Mouse (Mus musculus) subcutaneous adipose tissue, adult 2 months (tissue): ENCODE measurements around the gene Tmem147. TPM values are rescaled to one million over a fixed set of nuclear protein-coding genes. Genes with fewer than 3 reads are reported as not detected.

Source experiments
- polyA plus RNA-seq: library from polyadenylated mRNA; depleted of rRNA; stranded (reverse); fragments of >200 nt; gene quantifications from 2 replicates; pipeline ENCODE4 v1.2.3, GENCODE M21; 2012; ENCODE audit warnings: low replicate concordance; rRNA removed

Gene Tmem147
- 254 and 273 TPM in 2 replicates for polyA plus RNA-seq

DNA sequence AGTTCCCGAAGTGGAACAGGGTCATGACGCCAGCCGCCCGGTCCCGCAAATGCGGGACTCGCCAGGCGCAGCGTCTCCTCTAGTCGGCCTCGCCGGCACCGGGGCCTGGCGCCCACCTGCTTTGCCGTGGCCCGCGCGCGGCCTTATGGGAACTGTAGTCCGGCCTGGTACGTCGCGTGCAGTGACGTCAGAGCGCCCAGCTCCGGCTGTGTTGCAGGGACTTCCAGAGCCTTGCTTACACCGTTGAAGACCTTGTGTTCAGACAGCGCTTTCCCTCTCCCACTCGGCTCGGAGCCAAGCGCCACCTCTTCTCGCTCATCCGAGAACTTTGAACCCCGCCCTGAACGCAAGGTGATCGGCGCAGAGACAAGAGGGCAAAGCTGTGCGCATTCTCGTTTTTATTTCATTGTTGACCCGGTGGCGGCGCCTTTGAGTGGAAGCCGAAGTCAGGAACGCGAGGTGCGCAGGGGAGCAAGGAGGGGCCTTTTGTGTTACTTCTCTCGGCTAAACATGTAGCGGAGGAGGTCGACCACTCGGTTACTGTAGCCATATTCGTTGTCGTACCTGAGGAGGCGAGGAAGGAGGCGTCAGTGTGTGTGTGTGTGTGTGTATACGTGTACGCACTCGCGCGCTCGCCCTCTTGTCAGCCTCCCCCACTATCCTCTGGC lies at the start of gene Tmem147:
Gene Tmem147 (minus strand): TSS at position 145 of the 668 bp plus-strand sequence.

DNA sequence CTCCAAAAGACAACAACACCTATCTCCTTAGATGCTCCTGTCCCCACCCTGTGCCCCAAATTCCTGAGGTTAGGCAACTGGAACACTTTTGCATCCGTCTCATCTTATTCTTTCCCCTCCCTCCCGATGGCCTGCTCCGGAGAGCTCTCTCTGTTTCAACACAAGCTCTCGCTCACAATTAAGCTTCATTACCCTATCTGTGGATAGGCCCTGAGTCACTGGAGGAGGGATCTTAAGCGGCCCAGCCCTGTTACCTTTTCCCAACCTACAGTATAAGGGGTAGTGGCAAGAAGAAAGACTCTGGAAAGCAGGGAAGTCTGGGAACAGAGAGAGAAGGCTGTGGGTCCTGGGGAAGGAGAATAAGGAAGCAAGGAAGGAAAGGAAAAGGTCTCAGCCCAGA lies 34.1 kb upstream of the Tmem147 start, which contains the start of gene Dmkn:
Gene Dmkn (plus strand): TSS at position 301 of the 400 bp plus-strand sequence.

DNA sequence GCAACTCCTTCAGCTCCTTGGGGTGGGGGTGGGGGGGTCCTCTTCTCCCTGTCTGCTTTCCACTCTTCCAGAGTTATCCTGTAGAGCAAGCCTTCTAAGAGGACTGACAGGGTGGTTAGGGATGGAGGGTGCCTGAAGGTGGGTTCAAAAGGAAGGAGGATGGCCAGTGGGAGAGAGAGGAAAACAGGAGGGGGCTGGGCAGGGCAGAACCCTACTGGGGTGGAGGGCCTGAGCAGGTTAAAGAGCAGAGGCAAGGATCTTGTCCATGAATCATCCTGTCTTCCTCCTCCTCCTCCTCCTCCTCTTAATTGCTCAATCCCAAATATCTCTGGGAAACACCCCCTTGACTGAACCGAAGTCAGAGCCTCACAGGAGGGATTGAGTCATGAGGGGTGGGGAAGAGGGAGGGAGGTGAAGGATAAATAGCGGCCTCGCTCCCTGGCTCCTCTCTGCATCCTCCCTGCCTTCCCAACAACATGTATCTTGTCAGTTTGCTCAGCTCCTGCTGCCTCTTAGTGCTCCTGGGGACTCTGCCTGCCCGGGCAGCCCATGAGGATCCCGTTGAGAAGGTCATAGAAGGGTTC lies 21.8 kb upstream of the Tmem147 start, which contains the start of gene Sbsn:
Gene Sbsn (plus strand): TSS at position 386 of the 584 bp plus-strand sequence.

DNA sequence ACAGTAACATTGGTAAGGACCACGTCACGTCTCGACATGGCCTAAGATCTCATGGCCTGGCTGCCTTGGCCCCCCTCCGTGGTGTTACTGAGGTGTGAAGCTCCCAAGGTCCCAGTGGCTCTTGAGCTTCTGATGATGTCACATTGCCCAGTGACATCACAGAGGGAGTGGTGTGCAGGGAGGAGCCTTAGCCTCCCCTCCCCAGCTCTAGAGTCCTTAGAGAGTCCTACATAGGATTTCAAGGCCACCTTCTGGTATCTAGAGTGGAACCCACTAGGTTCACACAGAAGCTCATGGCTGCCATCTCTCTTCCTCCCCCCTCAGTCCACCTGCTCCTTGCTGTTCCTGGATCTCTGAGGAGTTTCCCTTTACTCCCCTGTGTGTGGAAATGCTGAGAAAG lies 14.3 kb upstream of the Tmem147 start, which contains the start of gene Gapdhs:
Gene Gapdhs (minus strand): TSS at position 65 of the 400 bp plus-strand sequence.

DNA sequence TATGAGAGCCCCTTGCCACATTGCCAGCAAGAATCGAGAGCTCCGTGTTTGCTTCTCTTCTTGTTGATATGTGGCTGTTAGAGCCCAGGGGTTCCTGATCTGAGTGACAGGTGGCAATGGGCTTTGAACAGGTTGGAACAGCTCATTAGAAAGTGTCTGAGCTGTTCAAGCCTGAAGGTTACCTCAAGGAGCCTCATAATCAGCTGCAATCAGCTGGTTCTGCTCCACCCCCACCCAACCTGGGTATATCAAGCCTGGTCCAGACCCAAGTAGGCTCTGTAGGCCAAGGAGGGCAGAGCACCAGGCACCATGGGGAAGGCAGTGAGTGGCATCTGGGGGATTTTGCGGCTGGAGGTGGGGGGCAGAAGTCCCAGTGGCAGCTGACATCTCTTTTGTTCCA lies 17.4 kb downstream of the Tmem147 start, which contains the start of gene Atp4a:
Gene Atp4a (plus strand): TSS at position 268 of the 400 bp plus-strand sequence.

DNA sequence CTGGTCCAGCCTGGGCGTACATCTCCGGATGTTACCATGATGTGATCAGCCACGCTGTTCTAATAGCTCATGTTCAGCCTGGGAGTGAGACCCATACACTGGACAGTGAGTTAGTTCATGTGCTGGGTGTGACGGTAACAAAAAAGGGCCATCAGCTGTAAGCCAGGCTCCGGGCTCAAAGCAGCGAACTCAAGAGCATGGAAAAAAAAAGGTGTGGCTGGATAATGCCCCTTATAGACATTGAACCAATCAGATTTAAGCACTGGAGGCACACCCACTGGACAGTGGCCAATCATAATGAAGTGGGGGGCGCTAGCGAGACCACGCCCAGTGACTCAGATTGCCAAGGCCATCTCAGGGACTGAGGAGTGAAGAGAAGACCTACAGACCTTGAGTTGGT lies 30.8 kb downstream of the Tmem147 start, which contains the start of gene 2200002J24Rik:
Gene 2200002J24Rik (plus strand): TSS at position 338 of the 400 bp plus-strand sequence.

Other genes with a start within 250 kb of the Tmem147 start
- gene Prodh2, start 235.9 kb downstream of the Tmem147 start, polyA plus RNA-seq, result not detected in 2 replicates
- 7.3 and 17.1 TPM in 2 replicates for gene Arhgap33, start 194.5 kb downstream of the Tmem147 start, polyA plus RNA-seq
- 65.4 and 90.8 TPM in 2 replicates for gene Hspb6, start 177.4 kb downstream of the Tmem147 start, polyA plus RNA-seq
- 4.1 and 17.2 TPM in 2 replicates for gene Proser3, start 177.2 kb downstream of the Tmem147 start, polyA plus RNA-seq
- 32.9 and 36.6 TPM in 2 replicates for gene Lin37, start 169.7 kb downstream of the Tmem147 start, polyA plus RNA-seq
- gene U2af1l4, start 166.2 kb downstream of the Tmem147 start, polyA plus RNA-seq, result 56.7 and 69.3 TPM in 2 replicates
- 1.4 and 3.1 TPM in 2 replicates for gene Gm49396, start 166.2 kb downstream of the Tmem147 start, polyA plus RNA-seq
- 135 and 167 TPM in 2 replicates for gene Psenen, start 165.9 kb downstream of the Tmem147 start, polyA plus RNA-seq
- 3.8 and 6.8 TPM in 2 replicates for gene Igflr1, start 164.1 kb downstream of the Tmem147 start, polyA plus RNA-seq
- gene Kmt2b, start 140.8 kb downstream of the Tmem147 start, polyA plus RNA-seq, result 35.0 and 59.6 TPM in 2 replicates
- gene Zbtb32, start 130.6 kb downstream of the Tmem147 start, polyA plus RNA-seq, result 0.92 and 1.1 TPM in 2 replicates
- gene Upk1a, start 116.7 kb downstream of the Tmem147 start, polyA plus RNA-seq, result 2.8 and 21.0 TPM in 2 replicates
- 647 and 1,156 TPM in 2 replicates for gene Cox6b1, start 103.4 kb downstream of the Tmem147 start, polyA plus RNA-seq
- not detected in 2 replicates for gene Etv2, start 93.7 kb downstream of the Tmem147 start, polyA plus RNA-seq
- gene Rbm42, start 79.2 kb downstream of the Tmem147 start, polyA plus RNA-seq, result 47.6 and 62.6 TPM in 2 replicates
- 11.8 and 17.8 TPM in 2 replicates for gene Haus5, start 64.5 kb downstream of the Tmem147 start, polyA plus RNA-seq
- not detected in 2 replicates for gene Pmis2, start 57.9 kb downstream of the Tmem147 start, polyA plus RNA-seq
- gene 2200002J24Rik, start 30.6 kb downstream of the Tmem147 start, polyA plus RNA-seq, result not detected in 2 replicates
- gene Atp4a, start 17.3 kb downstream of the Tmem147 start, polyA plus RNA-seq, result 0.39 TPM in 1 of 2 replicates, not detected in the other
- gene Gapdhs, start 14.1 kb upstream of the Tmem147 start, polyA plus RNA-seq, result not detected in 2 replicates
- gene Sbsn, start 21.9 kb upstream of the Tmem147 start, polyA plus RNA-seq, result 10.8 and 36.4 TPM in 2 replicates
- 8.6 and 10.7 TPM in 2 replicates for gene Dmkn, start 34.2 kb upstream of the Tmem147 start, polyA plus RNA-seq
- 0.51 and 2.0 TPM in 2 replicates for gene Krtdap, start 58.4 kb upstream of the Tmem147 start, polyA plus RNA-seq
- gene Ffar2, start 94.2 kb upstream of the Tmem147 start, polyA plus RNA-seq, result 27.4 and 105 TPM in 2 replicates
- gene Ffar3, start 126.6 kb upstream of the Tmem147 start, polyA plus RNA-seq, result not detected in 2 replicates
- gene Ffar1, start 132.0 kb upstream of the Tmem147 start, polyA plus RNA-seq, result 0.03 and 0.05 TPM in 2 replicates
- gene Cd22, start 150.8 kb upstream of the Tmem147 start, polyA plus RNA-seq, result 1.3 and 4.4 TPM in 2 replicates
- 0.72 and 1.3 TPM in 2 replicates for gene Mag, start 185.3 kb upstream of the Tmem147 start, polyA plus RNA-seq
- gene Hamp2, start 195.1 kb upstream of the Tmem147 start, polyA plus RNA-seq, result 0.77 and 1.3 TPM in 2 replicates
- 0.64 and 3.8 TPM in 2 replicates for gene Hamp, start 214.5 kb upstream of the Tmem147 start, polyA plus RNA-seq
- gene Usf2, start 227.3 kb upstream of the Tmem147 start, polyA plus RNA-seq, result 99.1 and 134 TPM in 2 replicates
- 5.2 and 72.6 TPM in 2 replicates for gene Lsr, start 243.9 kb upstream of the Tmem147 start, polyA plus RNA-seq
- 0.40 and 1.7 TPM in 2 replicates for gene Fam187b, start 244.2 kb upstream of the Tmem147 start, polyA plus RNA-seq